Mouse (Mus musculus) cerebral cortex, adult 2 months (tissue): Measurements from ENCODE around the gene Syt7.

Source experiments
- WGBS: fragments of 180-500 bp; shearing (Covaris S2); methylation state at CpG from one replicate; pipeline ENCODE4 v1.1.7; 2018; 5-methylcytosine and 5-hydroxymethylcytosine counted together

Gene Syt7

GRCm38 (mm10) chr19:10387660-10388059 is 1.2 kb upstream of the Syt7 start:
- WGBS = 45% methylated on average over 5 of the region's 5 CpGs

GRCm38 (mm10) chr19:10389391-10390098 is 655 bp downstream of the Syt7 start:
- 1% methylated on average over 54 of the region's 54 CpGs for WGBS

GRCm38 (mm10) chr19:10390099-10390680 is 1.3 kb downstream of the Syt7 start:
- 21% methylated on average over 11 of the region's 12 CpGs for WGBS

GRCm38 (mm10) chr19:10391028-10391427 is 2.1 kb downstream of the Syt7 start:
- 42% methylated on average over 7 of the region's 7 CpGs for WGBS

- 39% methylated on average over 3 of the region's 3 CpGs for WGBS
Observed at GRCm38 (mm10) chr19:10391995-10392394, 3.1 kb downstream of the Syt7 start.

- 74% methylated on average over 6 of the region's 6 CpGs for WGBS
Observed at GRCm38 (mm10) chr19:10393471-10393870, 4.6 kb downstream of the Syt7 start.

GRCm38 (mm10) chr19:10393874-10394500 is 5.1 kb downstream of the Syt7 start:
- 44% methylated on average over 15 of the region's 15 CpGs for WGBS

GRCm38 (mm10) chr19:10395174-10395573 is 6.3 kb downstream of the Syt7 start:
- WGBS = 26% methylated on average over 8 of the region's 8 CpGs

GRCm38 (mm10) chr19:10396962-10397361 is 8.1 kb downstream of the Syt7 start:
- WGBS = 64% methylated on average over 2 of the region's 2 CpGs

- 30% methylated on average over 8 of the region's 8 CpGs for WGBS
Observed at GRCm38 (mm10) chr19:10397479-10398153, 8.7 kb downstream of the Syt7 start.

GRCm38 (mm10) chr19:10398296-10398695 is 9.4 kb downstream of the Syt7 start:
- WGBS = 30% methylated on average over 6 of the region's 6 CpGs

- 40% methylated on average over 16 of the region's 16 CpGs for WGBS
Observed at GRCm38 (mm10) chr19:10402771-10403494, 14.0 kb downstream of the Syt7 start.

- 57% methylated on average over 10 of the region's 10 CpGs for WGBS
Observed at GRCm38 (mm10) chr19:10403593-10404380, 14.9 kb downstream of the Syt7 start.

- 33% methylated on average over 10 of the region's 10 CpGs for WGBS
Observed at GRCm38 (mm10) chr19:10404424-10404823, 15.5 kb downstream of the Syt7 start.

- 37% methylated on average over 2 of the region's 2 CpGs for WGBS
Observed at GRCm38 (mm10) chr19:10404911-10405310, 16.0 kb downstream of the Syt7 start.

- 18% methylated on average over 19 of the region's 19 CpGs for WGBS
Observed at GRCm38 (mm10) chr19:10413701-10414242, 24.9 kb downstream of the Syt7 start.

- 65% methylated on average over 5 of the region's 5 CpGs for WGBS
Observed at GRCm38 (mm10) chr19:10415508-10415907, 26.6 kb downstream of the Syt7 start.

- 38% methylated on average over 8 of the region's 8 CpGs for WGBS
Observed at GRCm38 (mm10) chr19:10416889-10417288, 28.0 kb downstream of the Syt7 start.

- WGBS = 49% methylated on average over 12 of the region's 12 CpGs
Observed at GRCm38 (mm10) chr19:10417436-10417835, 28.5 kb downstream of the Syt7 start.
